Mouse (Mus musculus): Measurements from ENCODE around the gene Col6a3. TPM values are rescaled to one million over a fixed set of nuclear protein-coding genes. Genes with fewer than 3 reads are reported as not detected.

The Col6a3 gene
- total RNA-seq, 1 experiment from 2014 or later = 34.2 TPM

GRCm38 (mm10) chr1:90723325-90723724, 120.4 kb downstream of the Col6a3 start:
- no peak for DNase-seq

GRCm38 (mm10) chr1:90722021-90722420, 121.8 kb downstream of the Col6a3 start:
- no peak for DNase-seq

GRCm38 (mm10) chr1:90720610-90721241, 123.0 kb downstream of the Col6a3 start:
- no peak for DNase-seq

GRCm38 (mm10) chr1:90718826-90719550, 124.8 kb downstream of the Col6a3 start:
- DNase-seq = no peak

GRCm38 (mm10) chr1:90716258-90716657, 127.5 kb downstream of the Col6a3 start:
- no peak for DNase-seq

Other genes starting within 250 kb of the Col6a3 start
- gene Cops8, start 241.0 kb downstream of the Col6a3 start, total RNA-seq (2021) = 71.7 and 74.6 TPM in 2 replicates
- gene Mlph, start 71.1 kb upstream of the Col6a3 start, total RNA-seq (2021) = 2.3 and 3.1 TPM in 2 replicates
- not detected in 2 replicates for gene Prlh, start 109.1 kb upstream of the Col6a3 start, total RNA-seq (2021)
- not detected in 2 replicates for gene Rab17, start 125.7 kb upstream of the Col6a3 start, total RNA-seq (2021)
- gene Lrrfip1, start 154.8 kb upstream of the Col6a3 start, total RNA-seq (2021) = 67.6 and 69.4 TPM in 2 replicates